ENCODE assay signal across 7 mouse cellular contexts in genomic region chr16:96684581-96684980, GRCm38 (mm10).
DNase-seq lines count a peak whose midpoint lies in the region; ATAC-seq and TF ChIP-seq lines count a peak whose summit lies in the region.

No protein-coding gene starts in this region.

- no peak overlapping the region for H3K27ac ChIP-seq in hindbrain, embryonic 11.5 days (ENCODE audit: low read depth, low read length)
- H3K27ac ChIP-seq in limb, embryonic 14.5 days (replicated peaks; ENCODE audit: low read depth, low read length): no peak overlapping the region

- H3K27me3 ChIP-seq in hindbrain, embryonic 11.5 days (ENCODE audit: control insufficient read depth, insufficient read depth, low read length): no peaks in the 10 kb centered on the region
- H3K27me3 ChIP-seq in limb, embryonic 14.5 days (ENCODE audit: control insufficient read depth, insufficient read depth, low read length): no peaks in the 10 kb centered on the region

- no peak for TF ChIP-seq POLR2A in limb, embryonic 14.5 days (IDR thresholded peaks at IDR 0.05; ENCODE audit: borderline replicate concordance, extremely low read depth, insufficient read depth, insufficient read length)

- H3K9me3 ChIP-seq in hindbrain, embryonic 11.5 days (ENCODE audit: control insufficient read depth, low read length): no peaks in the 10 kb centered on the region
- no peaks in the 10 kb centered on the region for H3K9me3 ChIP-seq in limb, embryonic 14.5 days (ENCODE audit: control insufficient read depth, low read length)

- no peaks in the 10 kb centered on the region for H3K4me1 ChIP-seq in hindbrain, embryonic 11.5 days (replicated peaks; ENCODE audit: control insufficient read depth, insufficient read depth, low read length)
- no peaks in the 10 kb centered on the region for H3K4me1 ChIP-seq in limb, embryonic 14.5 days (ENCODE audit: control insufficient read depth, insufficient read depth, low read length)

- H3K4me2 ChIP-seq in hindbrain, embryonic 11.5 days (replicated peaks; ENCODE audit: low read depth, low read length): no peak overlapping the region
- H3K4me2 ChIP-seq in limb, embryonic 14.5 days (replicated peaks; ENCODE audit: low read depth, low read length, severe bottlenecking): no peak overlapping the region

- WGBS in hindbrain, embryonic 11.5 days: 19% methylated on average over 4 of the region's 4 CpGs
- 24% methylated on average over 4 of the region's 4 CpGs for WGBS in limb, embryonic 14.5 days

- peak; percentile 54; the same call in 1 of the 2 replicates for ATAC-seq in hindbrain, embryonic 11.5 days (ENCODE audit: low FRiP score)
- no peak for ATAC-seq in limb, embryonic 14.5 days (ENCODE audit: low FRiP score, low read depth)

- H3K36me3 ChIP-seq in hindbrain, embryonic 11.5 days (ENCODE audit: control insufficient read depth, insufficient read depth, low read length): no peaks in the 10 kb centered on the region
- H3K36me3 ChIP-seq in limb, embryonic 14.5 days (ENCODE audit: control insufficient read depth, insufficient read depth, low read length): no peaks in the 10 kb centered on the region

- peak; percentile 70 for DNase-seq in right cerebral cortex, adult 18-20 months
- no peak for DNase-seq in right cerebral cortex, postnatal 25 days
- peak; percentile 77 for DNase-seq in adrenal gland, postnatal 10 days
- peak; percentile 87 for DNase-seq in embryo, embryonic 10 days (ENCODE audit: low spot score)
- peak; percentile 81 for DNase-seq in hindbrain, embryonic 11.5 days (ENCODE audit: low spot score)
- peak; percentile 59 for DNase-seq in limb, embryonic 14.5 days (ENCODE audit: low spot score)
- DNase-seq in retina, adult 2 months (ENCODE audit: low read depth, low spot score): peak; percentile 38

- H3K9ac ChIP-seq in hindbrain, embryonic 11.5 days (ENCODE audit: low read depth, low read length): no peak overlapping the region
- H3K9ac ChIP-seq in limb, embryonic 14.5 days (ENCODE audit: low read depth, low read length, severe bottlenecking): no peak overlapping the region

- H3K4me3 ChIP-seq in hindbrain, embryonic 11.5 days (ENCODE audit: low read depth, low read length): no peak overlapping the region
- H3K4me3 ChIP-seq in limb, embryonic 14.5 days (replicated peaks; ENCODE audit: low read length): no peak overlapping the region
